Mouse (Mus musculus) Muller cell, postnatal 12 days (primary cell): ENCODE data around the gene Inhbc.

Experiments
- DNase-seq: peaks from one replicate; pipeline ENCODE4 v3.0.0-alpha.2; 2015; ENCODE audit errors: inconsistent ontology term

The Inhbc gene

DNA sequence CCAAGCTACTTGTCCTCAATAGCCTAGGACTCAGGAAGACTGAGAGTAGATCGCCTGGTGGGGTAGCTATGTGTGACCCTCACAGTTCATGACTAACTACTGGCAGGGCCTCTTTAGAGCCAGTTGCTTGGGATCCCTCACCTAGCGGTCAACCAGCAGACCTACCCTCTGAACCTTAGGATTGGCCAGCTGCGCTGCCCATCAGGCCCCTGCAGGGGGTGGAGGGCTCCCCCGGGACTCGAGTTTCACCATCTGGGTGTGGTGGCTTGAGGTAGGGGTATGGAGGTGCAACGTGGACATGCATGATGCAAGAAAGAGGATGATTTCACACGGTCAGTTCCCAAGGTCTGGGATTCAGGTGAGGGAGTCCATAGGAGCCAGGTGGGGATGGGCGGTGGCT is 18.5 kb downstream of the Inhbc start:
- no peak for DNase-seq

- no peak for DNase-seq
Observed at GRCm38 (mm10) chr10:127351285-127351595, 19.0 kb downstream of the Inhbc start.

DNA sequence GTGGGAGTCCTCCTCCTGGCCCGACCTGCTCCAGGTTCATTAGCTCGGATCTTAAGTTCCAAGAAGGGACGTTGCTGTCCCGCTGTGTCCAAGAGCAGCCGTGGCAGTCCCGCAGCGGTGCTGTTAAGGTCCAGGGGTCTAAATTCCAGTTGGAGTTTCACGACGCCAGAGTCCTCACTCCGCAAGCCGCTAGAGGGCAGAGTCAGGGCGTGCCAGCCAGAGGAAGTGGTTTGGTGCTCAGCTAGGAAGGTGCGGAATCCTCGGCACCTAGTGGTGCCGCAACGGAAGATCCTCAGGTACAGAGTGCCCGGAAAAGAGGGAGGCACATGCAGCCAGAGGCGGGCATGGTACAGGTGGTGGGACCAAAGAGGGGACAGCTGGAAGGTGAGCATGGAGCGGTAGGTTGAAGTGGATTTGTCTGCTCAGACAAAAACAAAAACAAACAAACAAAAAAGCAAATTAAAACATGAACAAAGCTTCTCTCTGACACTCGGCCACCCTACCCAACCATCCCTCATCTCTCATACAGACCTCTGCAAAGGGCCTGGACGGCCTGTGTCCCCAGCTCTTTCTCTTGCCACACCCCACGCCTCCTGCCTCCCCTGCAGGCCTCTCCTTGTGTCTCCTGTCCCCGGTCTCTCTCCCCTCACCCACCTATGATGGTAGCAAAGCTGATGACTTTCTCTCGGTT is 19.5 kb downstream of the Inhbc start:
- peak; percentile 48 for DNase-seq

DNA sequence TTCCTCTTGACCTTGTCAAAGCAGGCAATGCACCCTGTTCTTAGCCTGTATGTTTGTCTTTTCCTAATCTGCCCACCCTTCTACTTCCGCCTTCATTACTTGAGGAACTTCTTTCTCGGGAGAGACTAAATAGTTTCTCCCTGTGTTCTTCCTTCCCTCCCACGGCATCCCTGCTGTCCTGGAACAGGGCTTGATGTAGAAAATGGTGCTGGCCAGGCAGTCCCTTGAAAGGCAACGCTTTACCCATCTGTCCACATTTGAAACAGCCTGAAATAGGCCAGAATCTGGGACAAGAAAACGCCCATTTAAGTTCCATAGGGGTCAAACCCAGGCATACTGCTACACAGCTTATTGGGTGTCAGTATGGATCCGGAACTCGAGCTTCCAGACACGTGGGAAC is 20.4 kb downstream of the Inhbc start:
- DNase-seq, result no peak

- DNase-seq, result no peak
Observed at GRCm38 (mm10) chr10:127348957-127349356, 21.3 kb downstream of the Inhbc start.

DNA sequence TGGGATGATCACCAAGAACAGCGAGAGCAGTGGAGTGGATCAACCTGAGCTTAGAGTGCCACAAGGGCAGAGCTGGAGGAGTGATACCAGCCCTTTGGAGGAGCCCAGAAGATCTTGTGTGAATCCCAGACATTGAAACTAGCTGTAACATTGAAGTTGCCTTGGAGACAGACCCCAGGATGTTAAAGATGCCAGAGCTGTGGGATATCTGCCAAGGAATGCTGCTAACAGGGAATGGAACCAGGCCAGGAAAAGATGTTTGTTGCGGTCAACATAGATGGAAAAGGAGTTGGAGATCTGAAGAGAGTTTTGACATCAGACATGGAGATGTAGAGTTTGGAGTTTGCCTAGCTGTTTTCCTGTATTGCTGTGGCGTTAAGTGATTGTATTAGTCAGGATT is 24.1 kb downstream of the Inhbc start:
- no peak for DNase-seq

GRCm38 (mm10) chr10:127343029-127343428 is 27.2 kb downstream of the Inhbc start:
- DNase-seq, result no peak

GRCm38 (mm10) chr10:127341891-127342639 is 28.2 kb downstream of the Inhbc start, which contains the start of gene Gli1:
TSS of gene Gli1 (minus strand) at chr10:127341974.
- DNase-seq, result peak; percentile 86

- DNase-seq, result no peak
Observed at GRCm38 (mm10) chr10:127341360-127341690, 28.9 kb downstream of the Inhbc start.

- DNase-seq, result peak; percentile 19
Observed at GRCm38 (mm10) chr10:127340577-127341359, 29.5 kb downstream of the Inhbc start.

- peak; percentile 89 for DNase-seq
Observed at GRCm38 (mm10) chr10:127339683-127340576, 30.3 kb downstream of the Inhbc start.

GRCm38 (mm10) chr10:127338930-127339682 is 31.1 kb downstream of the Inhbc start:
- DNase-seq, result peak; percentile 96

DNA sequence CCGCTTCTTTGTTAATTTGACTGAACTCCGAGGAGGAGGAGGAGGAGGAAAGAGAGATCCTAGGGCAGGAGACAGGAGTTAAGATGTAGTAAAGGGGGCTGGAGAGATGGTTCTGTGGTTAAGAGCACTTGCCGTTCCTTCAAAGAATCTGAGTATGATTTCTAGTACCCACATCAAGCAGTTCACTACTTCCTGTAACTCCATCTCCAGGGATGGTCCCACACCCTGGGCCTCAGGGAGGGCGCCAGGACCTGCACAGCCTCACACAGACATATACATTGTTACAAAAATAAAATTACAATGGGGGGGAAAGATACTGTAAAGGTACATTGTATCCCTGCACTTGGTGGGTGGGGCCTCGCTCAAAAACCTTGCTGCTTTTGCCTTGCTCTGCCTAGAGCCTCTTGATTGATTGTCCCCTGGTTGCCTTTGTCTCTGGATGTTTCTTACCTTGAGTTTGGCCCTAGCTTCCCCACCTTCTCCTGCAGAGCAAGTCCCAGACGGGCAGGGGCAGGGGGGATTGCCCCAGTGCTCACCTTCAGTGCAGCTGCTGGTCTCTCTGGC is 32.6 kb downstream of the Inhbc start:
- no peak for DNase-seq

GRCm38 (mm10) chr10:127336952-127337351 is 33.3 kb downstream of the Inhbc start:
- no peak for DNase-seq

DNA sequence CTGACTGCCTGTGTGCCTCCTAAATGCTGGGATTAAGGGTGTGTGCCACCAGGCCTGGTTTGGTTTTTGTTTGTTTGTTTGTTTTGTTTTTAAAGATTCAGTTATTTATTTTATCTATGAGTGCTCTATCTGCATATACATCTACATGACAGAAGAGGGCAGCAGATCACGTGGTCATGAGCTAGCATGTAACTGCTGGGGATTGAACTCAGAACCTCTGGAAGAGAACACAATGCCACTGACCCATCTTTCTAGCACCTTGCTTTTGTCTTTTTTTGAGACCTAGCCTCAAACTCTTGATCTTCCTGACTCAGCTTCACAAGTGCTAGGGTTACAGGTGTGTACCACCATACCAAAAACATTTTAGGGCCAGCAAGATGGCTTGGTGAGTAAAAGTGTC is 35.0 kb downstream of the Inhbc start:
- no peak for DNase-seq

DNA sequence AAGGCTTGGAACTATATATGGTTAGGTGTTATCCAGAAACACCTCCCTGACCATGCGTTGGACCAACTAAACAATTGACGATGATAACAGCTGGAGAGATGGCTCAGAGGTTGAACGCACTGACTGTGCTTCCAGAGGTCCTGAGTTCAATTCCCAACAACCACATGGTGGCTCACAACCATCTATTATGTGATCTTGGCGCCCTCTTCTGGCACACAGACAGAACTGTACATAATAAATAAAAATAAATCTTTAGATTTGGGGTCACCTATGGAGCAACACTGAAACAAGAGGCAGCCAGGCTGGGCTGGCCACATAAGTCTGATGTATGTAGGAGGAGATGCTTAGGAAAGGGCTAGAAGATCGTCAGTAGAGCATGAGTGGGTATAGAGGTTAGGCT is 37.1 kb downstream of the Inhbc start:
- DNase-seq, result no peak

DNA sequence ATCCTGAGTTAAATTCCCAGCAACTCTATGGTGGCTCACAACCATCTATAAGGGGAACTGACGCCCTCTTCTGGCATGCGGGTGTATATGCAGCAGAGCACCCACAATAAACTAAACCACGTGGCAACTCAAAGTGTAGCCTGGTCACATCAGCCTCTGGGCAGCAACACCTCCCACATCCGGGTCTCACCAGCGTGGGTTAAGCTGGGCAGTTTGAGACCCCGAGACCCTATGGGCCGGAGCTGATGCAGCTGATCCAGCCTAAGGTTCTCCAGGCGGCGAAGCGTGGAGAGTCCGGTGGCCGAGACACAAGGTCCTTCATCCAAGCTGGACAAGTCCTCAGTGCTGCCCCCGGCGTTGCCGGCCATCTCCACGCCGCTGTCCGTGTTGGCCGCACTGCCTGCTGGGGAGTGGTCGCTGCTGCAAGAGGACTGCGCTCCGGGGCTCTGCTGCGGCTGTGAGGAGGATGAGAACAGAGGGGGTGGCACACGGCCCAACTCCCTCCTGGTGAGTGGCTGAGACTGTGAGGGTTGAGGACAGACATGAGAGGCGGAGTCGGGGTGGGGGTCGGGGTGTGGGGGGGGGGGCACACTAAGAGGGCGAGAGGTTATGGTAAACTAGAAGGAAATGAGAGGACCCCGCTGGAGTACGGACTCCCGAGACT is 37.9 kb downstream of the Inhbc start:
- no peak for DNase-seq

DNA sequence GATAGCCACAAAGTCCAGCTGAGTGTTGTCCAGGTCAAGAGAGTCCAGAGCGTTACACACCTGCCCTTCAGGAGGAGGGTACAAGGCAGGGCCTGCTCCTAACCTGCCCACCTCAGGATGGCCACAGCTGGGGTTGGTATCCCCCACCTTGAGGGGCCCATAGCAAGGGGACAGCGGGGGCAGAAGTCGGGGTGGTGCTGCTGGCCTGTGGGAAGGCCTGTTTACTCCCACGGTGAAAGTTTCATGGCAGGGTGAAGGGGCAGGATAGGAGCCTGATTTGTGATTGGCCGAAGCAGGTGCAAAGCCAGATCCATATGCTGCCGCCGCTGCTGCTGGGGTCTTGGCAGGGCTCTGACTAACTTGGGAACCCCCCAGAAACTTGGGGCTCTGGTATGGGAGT is 40.0 kb downstream of the Inhbc start:
- no peak for DNase-seq

GRCm38 (mm10) chr10:127327461-127328145 is 42.6 kb downstream of the Inhbc start:
- DNase-seq, result no peak

- peak; percentile 31 for DNase-seq
Observed at GRCm38 (mm10) chr10:127326828-127327227, 43.4 kb downstream of the Inhbc start.
